Mouse (Mus musculus) liver, postnatal 0 days (tissue): Measurements from ENCODE around the gene Ninj2. TPM values are rescaled to one million over a fixed set of nuclear protein-coding genes. Genes with fewer than 3 reads are reported as not detected.

Source experiments
- ATAC-seq: fragments of 200-750 bp; cut with Nextera tagmentation; 2 replicates; pipeline ENCODE4 v1.8.0; 2017; ENCODE audit warnings: mild to moderate bottlenecking, moderate library complexity
- DNase-seq: peaks from one replicate; pipeline ENCODE4 v3.0.0-alpha.2; 2016
- H3K27ac ChIP-seq: fragments of 300-500 bp; sonication (generic); 2 replicates; pipeline ENCODE4 v1.5.1; 2014; ENCODE audit warnings: antibody characterized with exemption, moderate library complexity, mild to moderate bottlenecking, low read depth
- H3K27me3 ChIP-seq: fragments of 300-500 bp; sonication (generic); 2 replicates; pipeline ENCODE4 v1.6.1; 2014; ENCODE audit warnings: low read length, control low read depth, mixed read lengths; ENCODE audit not compliant: insufficient read depth
- H3K36me3 ChIP-seq: fragments of 300-500 bp; sonication (generic); replicated peaks from 2 replicates; pipeline ENCODE4 v1.6.1; 2014; ENCODE audit warnings: mild to moderate bottlenecking, control low read depth, low read length, moderate library complexity, mixed read lengths; ENCODE audit not compliant: insufficient read depth
- H3K4me1 ChIP-seq: fragments of 300-500 bp; sonication (generic); 2 replicates; pipeline ENCODE4 v1.6.1; 2014; ENCODE audit warnings: antibody characterized with exemption, mild to moderate bottlenecking, control low read depth; ENCODE audit not compliant: insufficient read depth
- H3K4me2 ChIP-seq: fragments of 300-500 bp; sonication (generic); 2 replicates; pipeline ENCODE4 v1.6.1; 2014; ENCODE audit warnings: low read depth, mild to moderate bottlenecking, low read length, moderate library complexity, mixed read lengths
- H3K4me3 ChIP-seq: fragments of 300-500 bp; sonication (generic); 2 replicates; pipeline ENCODE4 v1.5.1; 2014; ENCODE audit warnings: low read depth, low read length
- H3K9ac ChIP-seq: fragments of 300-500 bp; sonication (generic); replicated peaks from 2 replicates; pipeline ENCODE4 v1.6.1; 2014; ENCODE audit warnings: mild to moderate bottlenecking, moderate library complexity
- H3K9me3 ChIP-seq: fragments of 300-500 bp; sonication (generic); 2 replicates; pipeline ENCODE4 v1.6.1; 2016; ENCODE audit warnings: mild to moderate bottlenecking, control low read depth, low read length, mixed read lengths
- CTCF ChIP-seq: sonication (generic); IDR thresholded peaks from 2 replicates; pipeline ENCODE4 v1.5.1; 2016; ENCODE audit warnings: antibody characterized with exemption, low read depth
- EP300 ChIP-seq: IDR thresholded peaks from 2 replicates; pipeline ENCODE4 v1.6.1; 2016; ENCODE audit warnings: antibody characterized with exemption, low read depth, mild to moderate bottlenecking
- WGBS: fragments of 180-500 bp; shearing (Covaris S2); extraction: QIAGEN DNeasy Blood & Tissue Kit; methylation state at CpG from one replicate; pipeline ENCODE4 v1.1.7; 2014; ENCODE audit not compliant: insufficient replicate concordance; 5-methylcytosine and 5-hydroxymethylcytosine counted together
- polyA plus RNA-seq: library from polyadenylated mRNA; unstranded; fragments of >200 nt; fragmentation: Nextera tagmentation; extraction: Ambion mirVana; gene quantifications from 2 replicates; pipeline ENCODE4 v1.2.1, GENCODE M21; 2015

The Ninj2 gene
- polyA plus RNA-seq, 1 experiment from 2014 or later: 0.31 TPM

- TF ChIP-seq EP300 (no peak), CTCF (no peak)
- Histone ChIP-seq H3K9ac (no peak overlapping the region), H3K36me3 (no peaks in the 10 kb centered on the region), H3K9me3 (no peaks in the 10 kb centered on the region), H3K4me2 (no peak overlapping the region), H3K4me3 (no peak overlapping the region), H3K27me3 (no peaks in the 10 kb centered on the region), H3K4me1 (peaks cover 32% of the 10 kb centered on the region), H3K27ac (no peak overlapping the region)
- no peak for ATAC-seq
- DNase-seq: no peak
- 74% methylated on average over 1 of the region's 1 CpGs for whole genome bisulfite sequencing
Observed at GRCm38 (mm10) chr6:120193793-120194192, 100.6 kb downstream of the Ninj2 start.

- peaks cover 27% of the 10 kb centered on the region for H3K4me1 ChIP-seq
Observed at GRCm38 (mm10) chr6:120194305-120194704, 101.2 kb downstream of the Ninj2 start.

GRCm38 (mm10) chr6:120194963-120195362 lies 101.8 kb downstream of the Ninj2 start:
- no peaks in the 10 kb centered on the region for H3K27me3 ChIP-seq

More at GRCm38 (mm10) chr6:120194305-120194704, 101.2 kb downstream of the Ninj2 start:
- Histone ChIP-seq H3K36me3 (no peaks in the 10 kb centered on the region), H3K9me3 (no peaks in the 10 kb centered on the region), H3K4me2 (no peak overlapping the region), H3K9ac (no peak overlapping the region), H3K27me3 (no peaks in the 10 kb centered on the region), H3K4me3 (no peak overlapping the region), H3K27ac (no peak overlapping the region)
- DNase-seq (no peak), ATAC-seq (no peak)
- 74% methylated on average over 10 of the region's 10 CpGs for WGBS
- no peak for TF ChIP-seq CTCF
- no peak for TF ChIP-seq EP300

GRCm38 (mm10) chr6:120196837-120197236 lies 103.7 kb downstream of the Ninj2 start:
- H3K36me3 ChIP-seq: no peaks in the 10 kb centered on the region
- H3K9ac ChIP-seq: no peak overlapping the region
- 21% methylated on average over 2 of the region's 2 CpGs for WGBS
- no peaks in the 10 kb centered on the region for H3K27me3 ChIP-seq
- H3K27ac ChIP-seq: no peak overlapping the region
- DNase-seq: peak; percentile 59
- peaks cover 9% of the 10 kb centered on the region for H3K4me1 ChIP-seq
- H3K4me2 ChIP-seq: no peak overlapping the region
- TF ChIP-seq CTCF (peak; percentile 72), EP300 (no peak)
- no peaks in the 10 kb centered on the region for H3K9me3 ChIP-seq
- ATAC-seq: no peak
- H3K4me3 ChIP-seq: no peak overlapping the region

More at GRCm38 (mm10) chr6:120194963-120195362, 101.8 kb downstream of the Ninj2 start:
- H3K4me1 ChIP-seq: peaks cover 24% of the 10 kb centered on the region
- H3K4me2 ChIP-seq: no peak overlapping the region
- WGBS: 45% methylated on average over 7 of the region's 7 CpGs
- DNase-seq: no peak
- no peak overlapping the region for H3K4me3 ChIP-seq
- H3K27ac ChIP-seq: no peak overlapping the region
- no peaks in the 10 kb centered on the region for H3K36me3 ChIP-seq
- ATAC-seq: no peak
- no peaks in the 10 kb centered on the region for H3K9me3 ChIP-seq
- no peak for TF ChIP-seq CTCF
- TF ChIP-seq EP300: no peak
- no peak overlapping the region for H3K9ac ChIP-seq

GRCm38 (mm10) chr6:120197964-120198363 lies 104.8 kb downstream of the Ninj2 start:
- no peak for TF ChIP-seq EP300
- peak; percentile 99 for TF ChIP-seq CTCF

GRCm38 (mm10) chr6:120199638-120200394 lies 106.7 kb downstream of the Ninj2 start:
- no peak for DNase-seq
- ATAC-seq: peak; percentile 20; the same call in 1 of the 2 replicates
- TF ChIP-seq EP300 (no peak), CTCF (0 out of 2 replicates have a peak, but pooled peaks have one; percentile 13)
- Histone ChIP-seq H3K36me3 (no peaks in the 10 kb centered on the region), H3K4me3 (no peak overlapping the region), H3K9ac (no peak overlapping the region), H3K9me3 (no peaks in the 10 kb centered on the region), H3K27me3 (no peaks in the 10 kb centered on the region), H3K4me2 (no peak overlapping the region), H3K4me1 (no peaks in the 10 kb centered on the region), H3K27ac (no peak overlapping the region)
- 50% methylated on average over 10 of the region's 10 CpGs for WGBS

More at GRCm38 (mm10) chr6:120197964-120198363, 104.8 kb downstream of the Ninj2 start:
- no peak overlapping the region for H3K4me3 ChIP-seq
- no peaks in the 10 kb centered on the region for H3K36me3 ChIP-seq
- peaks cover under 1% of the 10 kb centered on the region for H3K4me1 ChIP-seq
- ATAC-seq (peak; percentile 35; the same call in 1 of the 2 replicates), DNase-seq (peak; percentile 87)
- no peaks in the 10 kb centered on the region for H3K27me3 ChIP-seq
- H3K9me3 ChIP-seq: no peaks in the 10 kb centered on the region
- H3K27ac ChIP-seq: no peak overlapping the region
- H3K9ac ChIP-seq: no peak overlapping the region
- 32% methylated on average over 9 of the region's 9 CpGs for WGBS
- no peak overlapping the region for H3K4me2 ChIP-seq
